Mouse (Mus musculus): ENCODE results near the gene Matk. TPM values are rescaled to one million over a fixed set of nuclear protein-coding genes. Genes with fewer than 3 reads are reported as not detected.

The Matk gene
- polyA plus RNA-seq, 1 experiment from 2014 or later = 48.3 TPM

GRCm38 (mm10) chr10:81298369-81299100 is 45.8 kb downstream of the Matk start:
- Histone ChIP-seq H3K4me1 (peaks cover 61% of the 10 kb centered on the region), H3K4me3 (replicated peaks) (no peak overlapping the region), H3K27me3 (replicated peaks) (no peaks in the 10 kb centered on the region), H3K36me3 (no peaks in the 10 kb centered on the region), H3K9me3 (replicated peaks) (no peaks in the 10 kb centered on the region), H3K9ac (replicated peaks) (no peak overlapping the region), H3K4me2 (no peak overlapping the region), H3K27ac (replicated peaks) (no peak overlapping the region)
- WGBS = 92% methylated on average over 17 of the region's 17 CpGs
- ATAC-seq (ENCODE audit: low FRiP score) = no peak

- 91% methylated on average over 14 of the region's 14 CpGs for WGBS
- ATAC-seq (ENCODE audit: low FRiP score) = no peak
- 0 out of 2 replicates have a peak overlapping the region, but pooled peaks have one; percentile 3 for H3K9ac ChIP-seq (replicated peaks)
- no peaks in the 10 kb centered on the region for H3K36me3 ChIP-seq
- H3K4me2 ChIP-seq = no peak overlapping the region
- peaks cover 58% of the 10 kb centered on the region for H3K4me1 ChIP-seq
- H3K4me3 ChIP-seq (replicated peaks) = no peak overlapping the region
- no peaks in the 10 kb centered on the region for H3K27me3 ChIP-seq (replicated peaks)
- no peak overlapping the region for H3K27ac ChIP-seq (replicated peaks)
- no peaks in the 10 kb centered on the region for H3K9me3 ChIP-seq (replicated peaks)
Measured at GRCm38 (mm10) chr10:81299585-81300351, 47.0 kb downstream of the Matk start.

- Histone ChIP-seq H3K27ac (replicated peaks) (no peak overlapping the region), H3K9ac (replicated peaks) (no peak overlapping the region), H3K4me2 (no peak overlapping the region), H3K27me3 (replicated peaks) (no peaks in the 10 kb centered on the region), H3K4me3 (replicated peaks) (no peak overlapping the region), H3K4me1 (peaks cover 52% of the 10 kb centered on the region), H3K9me3 (replicated peaks) (no peaks in the 10 kb centered on the region), H3K36me3 (no peaks in the 10 kb centered on the region)
- no peak for ATAC-seq (ENCODE audit: low FRiP score)
- WGBS = 81% methylated on average over 9 of the region's 9 CpGs
Measured at GRCm38 (mm10) chr10:81300352-81300907, 47.7 kb downstream of the Matk start.

- Histone ChIP-seq H3K9ac (replicated peaks) (no peak overlapping the region), H3K36me3 (peaks cover 8% of the 10 kb centered on the region), H3K4me3 (replicated peaks) (no peak overlapping the region), H3K4me1 (peaks cover 43% of the 10 kb centered on the region), H3K9me3 (replicated peaks) (no peaks in the 10 kb centered on the region), H3K27ac (replicated peaks) (no peak overlapping the region), H3K27me3 (replicated peaks) (no peaks in the 10 kb centered on the region), H3K4me2 (no peak overlapping the region)
- no peak for ATAC-seq (ENCODE audit: low FRiP score)
- WGBS = 81% methylated on average over 9 of the region's 9 CpGs
Measured at GRCm38 (mm10) chr10:81301321-81301720, 48.6 kb downstream of the Matk start.

- Histone ChIP-seq H3K36me3 (peaks cover 18% of the 10 kb centered on the region), H3K27ac (replicated peaks) (no peak overlapping the region), H3K4me2 (no peak overlapping the region), H3K9me3 (replicated peaks) (no peaks in the 10 kb centered on the region), H3K27me3 (replicated peaks) (no peaks in the 10 kb centered on the region), H3K4me1 (peaks cover 42% of the 10 kb centered on the region), H3K4me3 (replicated peaks) (no peak overlapping the region), H3K9ac (replicated peaks) (no peak overlapping the region)
- ATAC-seq (ENCODE audit: low FRiP score) = no peak
- 52% methylated on average over 4 of the region's 4 CpGs for WGBS
Measured at GRCm38 (mm10) chr10:81302288-81302687, 49.6 kb downstream of the Matk start.

- H3K9me3 ChIP-seq (replicated peaks) = no peaks in the 10 kb centered on the region
- H3K27me3 ChIP-seq (replicated peaks) = no peaks in the 10 kb centered on the region
- H3K27ac ChIP-seq (replicated peaks) = no peak overlapping the region
- H3K4me3 ChIP-seq (replicated peaks) = no peak overlapping the region
- peaks cover 23% of the 10 kb centered on the region for H3K36me3 ChIP-seq
- ATAC-seq (ENCODE audit: low FRiP score) = no peak
- WGBS = 71% methylated on average over 14 of the region's 14 CpGs
- H3K4me1 ChIP-seq = peaks cover 37% of the 10 kb centered on the region
- H3K9ac ChIP-seq (replicated peaks) = no peak overlapping the region
- no peak overlapping the region for H3K4me2 ChIP-seq
Measured at GRCm38 (mm10) chr10:81302781-81303218, 50.1 kb downstream of the Matk start.

GRCm38 (mm10) chr10:81303258-81303657 is 50.5 kb downstream of the Matk start:
- ATAC-seq (ENCODE audit: low FRiP score) = no peak

DNA sequence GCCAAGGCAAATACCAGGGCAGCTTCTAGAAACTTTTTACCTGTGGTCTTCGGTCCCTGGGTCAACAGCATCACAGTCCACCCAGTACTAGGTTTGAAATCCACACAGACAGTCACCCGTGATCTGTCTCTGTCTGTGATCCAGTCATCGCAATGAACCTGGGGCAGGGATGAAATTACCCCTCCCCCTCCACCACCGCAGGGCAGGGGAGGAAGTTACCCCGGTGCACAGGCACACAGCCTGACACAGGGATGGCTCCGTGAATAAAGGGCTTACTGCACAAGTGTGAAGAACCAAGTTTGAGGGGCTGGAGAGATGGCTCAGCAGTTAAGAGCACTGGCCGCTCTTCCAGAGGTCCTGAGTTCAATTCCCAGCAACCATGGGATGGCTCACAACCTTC is 51.0 kb downstream of the Matk start:
- 81% methylated on average over 7 of the region's 7 CpGs for WGBS
- ATAC-seq (ENCODE audit: low FRiP score) = no peak

More at GRCm38 (mm10) chr10:81303258-81303657, 50.5 kb downstream of the Matk start:
- Histone ChIP-seq H3K4me2 (no peak overlapping the region), H3K27ac (replicated peaks) (no peak overlapping the region), H3K9me3 (replicated peaks) (no peaks in the 10 kb centered on the region), H3K4me3 (replicated peaks) (no peak overlapping the region), H3K9ac (replicated peaks) (no peak overlapping the region), H3K4me1 (peaks cover 37% of the 10 kb centered on the region), H3K36me3 (peaks cover 28% of the 10 kb centered on the region), H3K27me3 (replicated peaks) (no peaks in the 10 kb centered on the region)
- WGBS = 75% methylated on average over 10 of the region's 10 CpGs

GRCm38 (mm10) chr10:81304597-81305238 is 52.0 kb downstream of the Matk start:
- Histone ChIP-seq H3K27ac (replicated peaks) (no peak overlapping the region), H3K4me2 (no peak overlapping the region), H3K9ac (replicated peaks) (no peak overlapping the region), H3K36me3 (peaks cover 42% of the 10 kb centered on the region), H3K4me1 (peaks cover 37% of the 10 kb centered on the region), H3K27me3 (replicated peaks) (no peaks in the 10 kb centered on the region), H3K9me3 (replicated peaks) (no peaks in the 10 kb centered on the region), H3K4me3 (replicated peaks) (no peak overlapping the region)
- ATAC-seq (ENCODE audit: low FRiP score) = no peak
- 29% methylated on average over 8 of the region's 9 CpGs for WGBS

More for the DNA sequence above, 51.0 kb downstream of the Matk start:
- peaks cover 32% of the 10 kb centered on the region for H3K36me3 ChIP-seq
- no peak overlapping the region for H3K4me3 ChIP-seq (replicated peaks)
- no peaks in the 10 kb centered on the region for H3K9me3 ChIP-seq (replicated peaks)
- no peak overlapping the region for H3K27ac ChIP-seq (replicated peaks)
- H3K4me2 ChIP-seq = no peak overlapping the region
- H3K4me1 ChIP-seq = peaks cover 37% of the 10 kb centered on the region
- H3K27me3 ChIP-seq (replicated peaks) = no peaks in the 10 kb centered on the region
- no peak overlapping the region for H3K9ac ChIP-seq (replicated peaks)

GRCm38 (mm10) chr10:81305663-81306062 is 52.9 kb downstream of the Matk start:
- peaks cover 51% of the 10 kb centered on the region for H3K36me3 ChIP-seq
- no peaks in the 10 kb centered on the region for H3K9me3 ChIP-seq (replicated peaks)
- peaks cover 30% of the 10 kb centered on the region for H3K4me1 ChIP-seq
- no peaks in the 10 kb centered on the region for H3K27me3 ChIP-seq (replicated peaks)
- H3K27ac ChIP-seq (replicated peaks) = no peak overlapping the region
- no peak overlapping the region for H3K9ac ChIP-seq (replicated peaks)
- H3K4me2 ChIP-seq = no peak overlapping the region
- ATAC-seq (ENCODE audit: low FRiP score) = no peak
- no peak overlapping the region for H3K4me3 ChIP-seq (replicated peaks)
- 93% methylated on average over 14 of the region's 14 CpGs for WGBS

GRCm38 (mm10) chr10:81306173-81306668 is 53.5 kb downstream of the Matk start:
- ATAC-seq (ENCODE audit: low FRiP score) = no peak
- Histone ChIP-seq H3K4me3 (replicated peaks) (no peak overlapping the region), H3K4me2 (no peak overlapping the region), H3K36me3 (peaks cover 57% of the 10 kb centered on the region), H3K4me1 (peaks cover 26% of the 10 kb centered on the region), H3K27me3 (replicated peaks) (no peaks in the 10 kb centered on the region), H3K27ac (replicated peaks) (no peak overlapping the region), H3K9ac (replicated peaks) (no peak overlapping the region), H3K9me3 (replicated peaks) (no peaks in the 10 kb centered on the region)
- 90% methylated on average over 12 of the region's 12 CpGs for WGBS

All from neural tube, embryonic 15.5 days (tissue).